Mouse (Mus musculus): ENCODE results near the gene Akap2. TPM values are rescaled to one million over a fixed set of nuclear protein-coding genes. Genes with fewer than 3 reads are reported as not detected.

The Akap2 gene
- polyA plus RNA-seq, 1 experiment: 348 TPM

DNA sequence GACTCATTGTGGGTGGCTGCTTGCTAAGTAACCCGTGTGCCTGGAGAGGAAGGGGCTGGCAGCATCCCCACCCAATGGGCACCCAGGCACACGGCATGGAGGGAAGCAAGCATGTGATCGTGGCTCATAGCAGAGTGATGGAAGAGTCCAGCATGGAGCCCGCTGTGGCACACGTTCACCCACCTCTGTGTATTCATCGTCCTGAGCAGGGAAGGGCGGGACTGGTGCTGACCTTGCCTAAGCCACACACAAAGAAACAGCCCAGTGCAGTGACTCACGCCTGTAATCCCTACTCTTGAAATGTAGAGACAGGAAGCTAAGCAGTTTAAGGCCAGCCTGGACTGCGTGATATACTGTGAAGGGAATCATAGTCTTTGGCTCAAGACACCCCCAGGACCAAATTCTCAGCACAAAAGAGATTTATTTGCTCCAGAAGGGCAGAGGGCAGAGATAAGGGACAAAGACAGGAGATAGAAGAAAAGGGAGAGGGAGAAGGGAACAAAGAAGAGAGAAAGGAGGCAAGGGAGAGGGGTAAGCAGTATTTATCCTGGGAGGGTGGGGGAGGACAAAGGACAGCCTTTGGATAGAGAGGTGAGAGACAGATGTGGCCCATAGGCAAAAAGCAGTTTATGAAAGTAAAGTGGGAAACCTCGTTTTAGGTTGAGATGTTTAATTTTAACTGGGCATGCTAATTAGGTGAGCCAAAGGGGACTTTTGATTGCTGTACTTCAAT is 81.0 kb downstream of the Akap2 start:
- DNase-seq: no peak
- H3K4me3 ChIP-seq (replicated peaks; ENCODE audit: extremely low read depth, low read depth, low read length): no peak overlapping the region
- TF ChIP-seq POLR2A (IDR thresholded peaks at IDR 0.05; ENCODE audit: borderline replicate concordance, extremely low read depth, low read depth, low read length): no peak
- no peak for TF ChIP-seq CTCF (IDR thresholded peaks at IDR 0.05; ENCODE audit: insufficient read depth, low read length)
- H3K4me1 ChIP-seq (ENCODE audit: control insufficient read depth, insufficient read depth, low read length): peaks cover 26% of the 10 kb centered on the region
- 16% methylated on average over 10 of the region's 10 CpGs for WGBS

DNA sequence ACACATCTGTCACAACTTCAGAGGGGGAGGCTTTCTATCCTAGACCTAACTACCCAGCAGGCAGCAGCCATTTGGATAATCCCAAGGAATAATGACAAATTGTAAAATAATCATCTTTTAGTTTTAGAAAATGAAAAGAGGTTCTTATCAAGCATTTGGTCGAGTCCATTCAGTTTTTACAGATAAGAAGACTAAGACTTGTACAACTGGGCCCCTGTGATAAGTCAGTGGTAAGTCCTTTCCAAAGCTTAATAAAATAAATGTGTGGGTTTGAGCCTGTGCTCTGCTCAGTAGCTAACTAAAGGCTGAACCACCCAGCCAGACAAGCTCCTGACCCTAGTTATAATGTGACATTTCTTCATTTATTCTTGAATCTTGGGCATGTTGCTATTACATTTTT is 81.8 kb downstream of the Akap2 start:
- Histone ChIP-seq H3K4me1 (ENCODE audit: control insufficient read depth, insufficient read depth, low read length) (peaks cover 23% of the 10 kb centered on the region), H3K4me3 (replicated peaks; ENCODE audit: extremely low read depth, low read depth, low read length) (no peak overlapping the region)
- 36% methylated on average over 1 of the region's 1 CpGs for WGBS
- TF ChIP-seq CTCF (IDR thresholded peaks at IDR 0.05; ENCODE audit: insufficient read depth, low read length) (no peak), POLR2A (IDR thresholded peaks at IDR 0.05; ENCODE audit: borderline replicate concordance, extremely low read depth, low read depth, low read length) (no peak)
- no peak for DNase-seq

DNA sequence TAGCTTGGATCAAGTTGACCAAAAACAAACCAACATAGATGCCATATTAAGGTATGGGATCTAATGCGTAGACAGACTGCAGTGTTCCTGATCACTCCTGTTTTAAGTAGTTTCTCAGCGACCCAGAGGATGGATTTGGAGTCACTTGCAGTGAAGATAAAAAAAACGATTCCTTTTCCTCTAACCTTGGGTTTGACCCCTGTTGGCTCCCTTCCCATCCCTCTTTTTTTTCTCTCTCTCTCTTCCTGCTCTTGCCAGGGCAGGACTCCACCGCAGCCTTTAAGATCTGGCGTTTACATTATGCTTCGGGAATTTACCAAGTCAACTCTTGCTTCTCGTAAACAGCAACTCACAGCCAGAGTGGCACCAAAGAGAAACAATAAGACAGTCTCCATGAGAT is 83.8 kb downstream of the Akap2 start:
- Histone ChIP-seq H3K4me1 (ENCODE audit: control insufficient read depth, insufficient read depth, low read length) (peaks cover 26% of the 10 kb centered on the region), H3K4me3 (replicated peaks; ENCODE audit: extremely low read depth, low read depth, low read length) (no peak overlapping the region)
- no peak for TF ChIP-seq CTCF (IDR thresholded peaks at IDR 0.05; ENCODE audit: insufficient read depth, low read length)
- no peak for TF ChIP-seq POLR2A (IDR thresholded peaks at IDR 0.05; ENCODE audit: borderline replicate concordance, extremely low read depth, low read depth, low read length)
- WGBS: 35% methylated on average over 7 of the region's 7 CpGs
- no peak for DNase-seq

DNA sequence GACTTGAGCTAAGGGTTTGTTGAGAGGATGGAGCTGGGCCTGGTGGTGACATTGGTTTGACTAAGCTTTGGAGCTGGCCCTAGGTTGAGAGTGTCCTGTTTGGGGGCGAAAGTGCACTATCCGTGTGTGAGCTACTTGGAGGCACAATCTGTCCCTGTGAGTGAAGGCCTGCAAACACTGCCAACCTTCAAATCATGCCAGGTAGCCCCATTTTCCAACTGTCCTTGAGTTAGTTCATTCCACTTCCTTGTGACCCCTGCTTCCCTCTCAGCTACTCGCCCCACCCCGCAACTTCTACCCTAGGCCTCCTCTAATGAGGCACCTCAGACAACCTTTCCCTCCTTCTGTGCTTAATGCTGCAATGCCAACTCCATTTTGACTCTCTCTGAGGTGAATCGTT is 84.5 kb downstream of the Akap2 start:
- Histone ChIP-seq H3K4me1 (ENCODE audit: control insufficient read depth, insufficient read depth, low read length) (peaks cover 25% of the 10 kb centered on the region), H3K4me3 (replicated peaks; ENCODE audit: extremely low read depth, low read depth, low read length) (no peak overlapping the region)
- WGBS: 84% methylated on average over 5 of the region's 5 CpGs
- no peak for TF ChIP-seq POLR2A (IDR thresholded peaks at IDR 0.05; ENCODE audit: borderline replicate concordance, extremely low read depth, low read depth, low read length)
- TF ChIP-seq CTCF (IDR thresholded peaks at IDR 0.05; ENCODE audit: insufficient read depth, low read length): no peak
- DNase-seq: no peak

DNA sequence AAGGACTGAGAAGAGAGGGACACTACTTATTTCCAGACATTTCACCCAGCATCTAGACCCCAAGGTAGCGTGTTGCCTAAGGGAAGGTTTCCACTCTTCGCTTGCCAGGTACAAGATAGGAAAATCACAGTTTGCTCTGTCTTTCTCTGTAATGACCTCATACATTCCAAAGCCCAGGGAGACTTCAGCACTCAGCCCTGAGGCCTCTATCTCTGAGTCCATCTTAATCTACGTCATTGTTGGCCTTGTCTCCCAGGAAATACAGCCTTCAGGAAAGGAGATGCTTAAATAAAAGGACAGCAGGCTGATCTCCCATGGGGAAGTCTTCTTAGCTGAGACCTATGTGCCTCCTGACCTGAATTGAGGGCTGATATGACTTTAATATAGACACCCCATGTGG is 85.0 kb downstream of the Akap2 start:
- Histone ChIP-seq H3K4me3 (replicated peaks; ENCODE audit: extremely low read depth, low read depth, low read length) (no peak overlapping the region), H3K4me1 (ENCODE audit: control insufficient read depth, insufficient read depth, low read length) (peaks cover 23% of the 10 kb centered on the region)
- 55% methylated on average over 3 of the region's 3 CpGs for WGBS
- DNase-seq: no peak
- no peak for TF ChIP-seq POLR2A (IDR thresholded peaks at IDR 0.05; ENCODE audit: borderline replicate concordance, extremely low read depth, low read depth, low read length)
- TF ChIP-seq CTCF (IDR thresholded peaks at IDR 0.05; ENCODE audit: insufficient read depth, low read length): no peak

DNA sequence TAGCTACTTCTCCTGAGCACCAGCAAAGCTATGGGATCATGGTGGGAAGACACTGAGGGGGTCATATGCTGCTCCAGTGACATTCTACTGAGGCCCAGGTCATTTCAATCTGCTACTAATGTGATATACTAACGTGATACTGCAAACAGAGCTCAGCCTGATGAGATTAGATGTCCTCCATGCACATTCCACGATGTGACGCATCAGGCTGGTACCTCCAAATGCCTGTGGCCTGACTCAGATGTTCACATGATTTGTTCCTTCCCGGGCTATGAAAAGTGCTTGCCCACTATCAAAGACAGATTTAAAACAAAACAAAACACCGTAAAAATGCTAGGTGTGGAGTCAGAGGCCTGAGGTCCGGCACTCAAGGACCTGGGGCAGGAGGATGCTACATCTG is 87.4 kb downstream of the Akap2 start:
- Histone ChIP-seq H3K4me3 (replicated peaks; ENCODE audit: extremely low read depth, low read depth, low read length) (no peak overlapping the region), H3K4me1 (ENCODE audit: control insufficient read depth, insufficient read depth, low read length) (peaks cover 14% of the 10 kb centered on the region)
- TF ChIP-seq CTCF (IDR thresholded peaks at IDR 0.05; ENCODE audit: insufficient read depth, low read length): no peak
- TF ChIP-seq POLR2A (IDR thresholded peaks at IDR 0.05; ENCODE audit: borderline replicate concordance, extremely low read depth, low read depth, low read length): no peak
- no peak for DNase-seq
- WGBS: 47% methylated on average over 6 of the region's 6 CpGs

DNA sequence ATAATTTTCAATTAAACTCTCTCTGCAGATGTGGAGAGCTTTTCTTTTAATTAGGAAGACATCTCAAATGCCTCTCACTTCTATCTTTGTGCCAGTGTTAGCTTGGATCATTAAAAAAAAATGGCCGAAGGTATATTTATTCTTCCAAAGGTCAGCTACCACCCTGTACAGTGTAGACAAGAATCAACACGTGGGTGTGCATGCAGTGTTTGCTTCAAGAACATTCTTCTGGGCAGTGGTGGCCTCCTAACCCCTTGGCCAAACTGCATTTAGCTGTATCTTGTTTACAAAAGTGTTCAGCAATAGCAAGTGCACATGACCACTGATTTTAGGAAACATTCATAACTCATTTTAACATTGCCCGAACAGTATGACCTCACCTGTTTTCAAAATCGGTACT is 92.0 kb downstream of the Akap2 start:
- TF ChIP-seq CTCF (IDR thresholded peaks at IDR 0.05; ENCODE audit: insufficient read depth, low read length) (no peak), POLR2A (IDR thresholded peaks at IDR 0.05; ENCODE audit: borderline replicate concordance, extremely low read depth, low read depth, low read length) (no peak)
- 42% methylated on average over 4 of the region's 4 CpGs for WGBS

DNA sequence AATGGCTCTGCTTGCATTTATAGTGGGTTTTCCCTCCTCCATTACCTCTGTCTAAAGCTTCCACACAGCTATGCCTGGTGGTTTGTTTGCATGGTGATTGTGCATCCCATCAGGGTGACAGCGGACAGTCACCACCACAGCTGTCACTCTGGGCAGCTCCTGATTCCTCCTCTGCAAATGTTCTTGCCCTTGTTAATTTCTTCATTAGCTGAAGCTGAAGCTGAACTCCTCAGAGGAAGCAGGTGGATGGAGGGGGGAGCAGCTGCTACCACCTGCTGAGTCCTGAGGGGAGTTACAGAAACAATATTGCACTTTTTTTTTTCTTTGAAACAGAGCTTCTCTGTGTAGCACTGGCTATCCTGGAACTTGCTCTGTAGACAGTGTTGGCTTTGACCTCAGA is 94.6 kb downstream of the Akap2 start:
- WGBS: 97% methylated on average over 1 of the region's 1 CpGs

More for the DNA sequence above, 92.0 kb downstream of the Akap2 start:
- no peak for DNase-seq
- Histone ChIP-seq H3K4me3 (replicated peaks; ENCODE audit: extremely low read depth, low read depth, low read length) (no peak overlapping the region), H3K4me1 (ENCODE audit: control insufficient read depth, insufficient read depth, low read length) (peaks cover 13% of the 10 kb centered on the region)

DNA sequence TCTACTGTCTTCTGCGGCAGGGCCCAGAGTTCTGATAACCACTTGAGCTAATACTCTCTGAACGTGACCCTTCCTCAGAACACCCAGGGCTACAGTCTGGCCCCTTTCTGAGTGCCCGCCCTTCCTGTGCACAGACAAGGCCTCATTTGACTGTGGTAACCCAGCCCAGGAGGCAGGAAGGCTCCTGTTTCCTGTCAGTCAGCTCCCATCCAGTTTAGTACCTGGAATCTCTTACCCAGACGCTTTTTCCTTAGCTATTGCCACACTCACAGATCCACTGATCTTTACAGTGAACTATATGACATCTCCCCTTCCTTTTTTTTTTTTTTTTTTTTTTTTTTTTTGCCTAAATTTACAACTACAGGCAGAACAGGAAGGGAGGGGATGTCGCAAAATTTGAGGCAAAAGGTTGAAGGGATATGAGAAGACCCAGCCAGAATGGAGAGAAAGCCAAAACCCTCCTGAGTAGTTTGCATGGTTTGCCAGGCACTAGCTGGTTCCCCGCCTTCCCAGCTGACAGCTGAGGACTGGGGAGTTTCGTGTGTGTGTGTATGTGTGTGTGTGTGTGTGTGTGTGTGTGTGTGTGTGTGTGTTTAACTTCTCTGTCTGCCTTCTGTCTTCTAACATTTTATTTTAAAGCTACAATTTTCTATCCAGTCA is 95.6 kb downstream of the Akap2 start:
- TF ChIP-seq CTCF (IDR thresholded peaks at IDR 0.05; ENCODE audit: insufficient read depth, low read length): no peak
- TF ChIP-seq POLR2A (IDR thresholded peaks at IDR 0.05; ENCODE audit: borderline replicate concordance, extremely low read depth, low read depth, low read length): no peak
- no peak for DNase-seq
- Histone ChIP-seq H3K4me3 (replicated peaks; ENCODE audit: extremely low read depth, low read depth, low read length) (no peak overlapping the region), H3K4me1 (ENCODE audit: control insufficient read depth, insufficient read depth, low read length) (peaks cover 6% of the 10 kb centered on the region; the same call in 1 of the 2 replicates)
- WGBS: 16% methylated on average over 7 of the region's 7 CpGs

More for the DNA sequence above, 94.6 kb downstream of the Akap2 start:
- TF ChIP-seq POLR2A (IDR thresholded peaks at IDR 0.05; ENCODE audit: borderline replicate concordance, extremely low read depth, low read depth, low read length): no peak
- TF ChIP-seq CTCF (IDR thresholded peaks at IDR 0.05; ENCODE audit: insufficient read depth, low read length): no peak
- Histone ChIP-seq H3K4me1 (ENCODE audit: control insufficient read depth, insufficient read depth, low read length) (peaks cover 6% of the 10 kb centered on the region; the same call in 1 of the 2 replicates), H3K4me3 (replicated peaks; ENCODE audit: extremely low read depth, low read depth, low read length) (no peak overlapping the region)
- DNase-seq: no peak

DNA sequence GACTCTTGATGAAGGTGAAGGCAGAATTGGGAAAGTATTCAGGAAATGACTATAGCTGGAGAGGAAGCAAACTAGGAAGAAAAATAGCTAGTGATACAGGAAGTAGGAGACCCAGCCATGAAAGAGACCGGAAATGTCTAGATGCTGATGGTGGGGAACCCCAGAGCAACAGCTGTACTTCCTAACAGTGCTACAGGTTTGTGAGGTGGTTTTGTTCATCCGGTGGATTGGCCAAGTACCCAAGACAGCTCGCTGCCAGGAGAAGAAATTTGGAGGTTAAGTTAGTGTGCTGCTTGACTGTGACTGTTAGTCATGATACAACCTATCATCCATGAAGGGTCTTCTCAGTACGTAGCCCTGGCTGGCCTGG is 96.1 kb downstream of the Akap2 start:
- H3K4me3 ChIP-seq (replicated peaks; ENCODE audit: extremely low read depth, low read depth, low read length): no peak overlapping the region
- H3K4me1 ChIP-seq (ENCODE audit: control insufficient read depth, insufficient read depth, low read length): peaks cover 6% of the 10 kb centered on the region; the same call in 1 of the 2 replicates
- no peak for DNase-seq
- WGBS: 45% methylated on average over 4 of the region's 4 CpGs
- TF ChIP-seq CTCF (IDR thresholded peaks at IDR 0.05; ENCODE audit: insufficient read depth, low read length) (no peak), POLR2A (IDR thresholded peaks at IDR 0.05; ENCODE audit: borderline replicate concordance, extremely low read depth, low read depth, low read length) (no peak)
